ENCODE assay signal across 8 mouse cellular contexts in genomic region chr11:119206562-119206961, GRCm38 (mm10). TPM values are rescaled to one million over a fixed set of nuclear protein-coding genes. Genes with fewer than 3 reads are reported as not detected.
DNase-seq lines count a peak whose midpoint lies in the region; ATAC-seq and TF ChIP-seq lines count a peak whose summit lies in the region.

No protein-coding gene starts in this region.

- H3K27ac ChIP-seq in liver, embryonic 12.5 days = no peak overlapping the region

- 0 out of 2 replicates have a peak, but pooled peaks cover 4% of the 10 kb centered on the region for H3K27me3 ChIP-seq in liver, embryonic 12.5 days (replicated peaks)

- H3K9me3 ChIP-seq in liver, embryonic 12.5 days (replicated peaks) = no peaks in the 10 kb centered on the region

- peaks cover 17% of the 10 kb centered on the region; the same call in 1 of the 2 replicates for H3K36me3 ChIP-seq in liver, embryonic 12.5 days

- DNase-seq in liver (peak; percentile 67), MN1 (ENCODE audit: low spot score) (peak; percentile 82)
- peak; percentile 60 for DNase-seq in brain, embryonic 14.5 days (ENCODE audit: low read depth)
- peak; percentile 77 for DNase-seq in gastrocnemius, adult 18-20 months (ENCODE audit: low spot score)
- peak; percentile 61 to 69 for DNase-seq in layer of hippocampus, postnatal 36 days
- DNase-seq in yolk sac, embryonic 10.5 days (ENCODE audit: low spot score) = no peak

- WGBS in liver, embryonic 12.5 days (ENCODE audit: insufficient replicate concordance) = 31% methylated on average over 5 of the region's 5 CpGs

- no peak for TF ChIP-seq POLR2A in brain, embryonic 14.5 days (IDR thresholded peaks at IDR 0.05; ENCODE audit: borderline replicate concordance, extremely low read depth, insufficient read depth, insufficient read length, poor library complexity, severe bottlenecking)

- TF ChIP-seq CTCF in brain, embryonic 14.5 days (IDR thresholded peaks at IDR 0.05; ENCODE audit: borderline replicate concordance, extremely low read depth, insufficient read depth, insufficient read length) = peak; percentile 93

- H3K4me2 ChIP-seq in liver, embryonic 12.5 days = no peak overlapping the region

- no peak overlapping the region for H3K4me3 ChIP-seq in liver, embryonic 12.5 days

- H3K9ac ChIP-seq in liver, embryonic 12.5 days = no peak overlapping the region

- no peak for ATAC-seq in liver, embryonic 12.5 days
- peak; percentile 60 for ATAC-seq in monocyte, adult 5-6 weeks (replicated peaks; ENCODE audit: insufficient number of reproducible peaks, low FRiP score, low TSS enrichment, poor library complexity, severe bottlenecking)

- H3K4me1 ChIP-seq in liver, embryonic 12.5 days = peaks cover 2% of the 10 kb centered on the region; the same call in 1 of the 2 replicates

RNA-seq across cellular contexts. Expression of gene Tbc1d16, which starts 21.7 kb away (rescaled TPM):
- polyA plus RNA-seq in liver, embryonic 12.5 days (2016; fragmentation: Nextera tagmentation; extraction: Ambion mirVana) = 1.8 and 2.0 TPM in 2 replicates
- polyA plus RNA-seq in brain, embryonic 14.5 days (2012; rRNA removed) = 69.8 and 99.3 TPM in 2 replicates
- 10 to 100 TPM; 29.7 to 29.9 TPM for total RNA-seq in gastrocnemius, adult 18-20 months (2021)
- 10 to 100 TPM; 47.9 to 50.9 TPM for total RNA-seq in layer of hippocampus, postnatal 36 days (2021)
- total RNA-seq in monocyte, adult 5-6 weeks (2017) = 0.21 to 0.86 TPM (median 0.49 TPM) in 3 replicates

RNA-seq across cellular contexts. Expression of gene Ccdc40, which starts 21.8 kb away (rescaled TPM):
- 1.8 and 2.4 TPM in 2 replicates for polyA plus RNA-seq in liver, embryonic 12.5 days (2016; fragmentation: Nextera tagmentation; extraction: Ambion mirVana)
- polyA plus RNA-seq in brain, embryonic 14.5 days (2012; rRNA removed) = 11.0 and 17.0 TPM in 2 replicates
- total RNA-seq in gastrocnemius, adult 18-20 months (2021) = under 1 TPM in 1 of 2 experiments, not detected in 1; 0.26 TPM
- 1 to 10 TPM; 1.6 to 2.3 TPM for total RNA-seq in layer of hippocampus, postnatal 36 days (2021)
- 0.96 to 2.3 TPM (median 1.8 TPM) in 3 replicates for total RNA-seq in monocyte, adult 5-6 weeks (2017)

Comparison
In these comparisons a context has a peak if more than half of its experiments do, and no peak if none do; other contexts are left out.
1. RNA of gene Tbc1d16, which starts 21.7 kb away (total RNA-seq): 47.9 to 50.9 TPM in layer of hippocampus, postnatal 36 days and 29.7 to 29.9 TPM in gastrocnemius, adult 18-20 months; 0.21 to 0.86 TPM in monocyte, adult 5-6 weeks; every median in the first group is over 10 times any median in the second.